9 mouse cellular contexts compared by ENCODE assay signal in the genomic region with DNA sequence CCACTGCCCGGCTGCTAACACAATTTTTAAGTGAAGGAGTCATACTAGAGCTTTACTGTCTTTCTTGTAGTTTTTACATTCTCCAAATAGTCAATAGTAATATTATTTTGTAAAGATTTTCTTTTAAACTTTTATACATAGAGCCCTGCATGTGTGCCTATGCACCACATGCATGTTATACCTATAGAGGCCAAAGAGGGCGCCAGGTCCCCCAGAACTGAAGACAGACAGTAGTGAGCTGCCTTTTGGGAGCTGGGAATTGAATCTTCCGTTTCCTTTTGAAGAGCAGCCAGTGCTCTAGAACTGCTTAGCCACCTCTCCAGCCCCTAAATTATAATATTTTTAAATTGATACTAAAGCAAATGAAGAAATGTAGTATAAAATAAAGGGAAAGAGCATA.
A peak's percentile ranks its signal among the peaks of the same experiment; 100 is the strongest.
DNase-seq lines count a peak whose midpoint lies in the region; ATAC-seq and TF ChIP-seq lines count a peak whose summit lies in the region.
"Had no signal": no experiment of that assay in that cellular context is flagged by ENCODE, and none has a peak within 500 bp of the region (broad histone marks: within the 10 kb centered on the region; RNA-seq: fewer than 3 reads in every experiment).

No protein-coding gene starts in this region.

- H3K27ac ChIP-seq in forebrain, embryonic 16.5 days (ENCODE audit: low read length) = no peak overlapping the region
- H3K27ac ChIP-seq in forebrain, embryonic 10.5 days = no peak overlapping the region
- H3K27ac ChIP-seq in bone marrow, adult 2 months (ENCODE audit: control insufficient read depth, insufficient read depth, low read depth, low read length, poor library complexity) = no peak overlapping the region
- H3K27ac ChIP-seq in stomach, postnatal 0 days (replicated peaks) = no peak overlapping the region
- H3K27ac ChIP-seq in heart, embryonic 12.5 days (ENCODE audit: poor library complexity, severe bottlenecking) = no peak overlapping the region

- H3K27me3 ChIP-seq in forebrain, embryonic 16.5 days (replicated peaks; ENCODE audit: control insufficient read depth, insufficient read depth, low read length) = no peaks in the 10 kb centered on the region
- H3K27me3 ChIP-seq in forebrain, embryonic 10.5 days (ENCODE audit: poor library complexity, severe bottlenecking) = no peaks in the 10 kb centered on the region
- no peaks in the 10 kb centered on the region for H3K27me3 ChIP-seq in stomach, postnatal 0 days (ENCODE audit: control insufficient read depth, insufficient read depth, low read length)
- no peaks in the 10 kb centered on the region for H3K27me3 ChIP-seq in heart, embryonic 12.5 days (replicated peaks)
- H3K27me3 ChIP-seq: Patski had no signal

- TF ChIP-seq CTCF in bone marrow, adult 2 months (IDR thresholded peaks at IDR 0.05; ENCODE audit: control insufficient read depth, insufficient read depth, low read length) = peak; percentile 42; the same call in 1 of the 2 replicates
- TF ChIP-seq CTCF in stomach, postnatal 0 days (IDR thresholded peaks at IDR 0.05; ENCODE audit: low read depth) = peak; percentile 42

- H3K4me1 ChIP-seq in forebrain, embryonic 16.5 days (replicated peaks; ENCODE audit: control insufficient read depth, insufficient read depth, low read length) = peaks cover 3% of the 10 kb centered on the region; the same call in 1 of the 2 replicates
- H3K4me1 ChIP-seq in forebrain, embryonic 10.5 days = no peaks in the 10 kb centered on the region
- H3K4me1 ChIP-seq in bone marrow, adult 2 months (ENCODE audit: control insufficient read depth, insufficient read depth, low read length) = no peaks in the 10 kb centered on the region; the same call in 1 of the 2 replicates
- no peaks in the 10 kb centered on the region for H3K4me1 ChIP-seq in stomach, postnatal 0 days (replicated peaks; ENCODE audit: control insufficient read depth, insufficient read depth)
- H3K4me1 ChIP-seq in heart, embryonic 12.5 days (replicated peaks) = 0 out of 2 replicates have a peak, but pooled peaks cover 8% of the 10 kb centered on the region

- no peak overlapping the region for H3K4me2 ChIP-seq in forebrain, embryonic 16.5 days (ENCODE audit: low read length)
- no peak overlapping the region for H3K4me2 ChIP-seq in stomach, postnatal 0 days (replicated peaks; ENCODE audit: low read depth)
- no peak overlapping the region for H3K4me2 ChIP-seq in heart, embryonic 12.5 days

- no peaks in the 10 kb centered on the region for H3K9me3 ChIP-seq in forebrain, embryonic 16.5 days (ENCODE audit: control insufficient read depth, low read length)
- no peaks in the 10 kb centered on the region for H3K9me3 ChIP-seq in forebrain, embryonic 10.5 days
- no peaks in the 10 kb centered on the region for H3K9me3 ChIP-seq in stomach, postnatal 0 days (ENCODE audit: control insufficient read depth, low read length)
- H3K9me3 ChIP-seq in heart, embryonic 12.5 days (replicated peaks) = no peaks in the 10 kb centered on the region

- H3K9ac ChIP-seq in forebrain, embryonic 16.5 days (replicated peaks; ENCODE audit: low read depth, low read length) = no peak overlapping the region
- no peak overlapping the region for H3K9ac ChIP-seq in stomach, postnatal 0 days (ENCODE audit: low read length)
- H3K9ac ChIP-seq in heart, embryonic 12.5 days = no peak overlapping the region

- TF ChIP-seq POLR2A in bone marrow, adult 2 months (IDR thresholded peaks at IDR 0.05; ENCODE audit: borderline replicate concordance, control insufficient read depth, low read depth, low read length) = no peak

- H3K36me3 ChIP-seq in forebrain, embryonic 16.5 days (ENCODE audit: control insufficient read depth, insufficient read depth) = no peaks in the 10 kb centered on the region
- H3K36me3 ChIP-seq in forebrain, embryonic 10.5 days (replicated peaks) = no peaks in the 10 kb centered on the region
- H3K36me3 ChIP-seq in stomach, postnatal 0 days (ENCODE audit: control insufficient read depth, insufficient read depth, low read length) = no peaks in the 10 kb centered on the region
- no peaks in the 10 kb centered on the region for H3K36me3 ChIP-seq in heart, embryonic 12.5 days

- DNase-seq in forebrain, embryonic 10.5 days (ENCODE audit: extremely low spot score, low spot score) = no peak
- DNase-seq in lung, postnatal 36 days = peak; percentile 27
- DNase-seq in lung, postnatal 10 days = no peak
- DNase-seq in stomach, postnatal 0 days (ENCODE audit: low spot score) = no peak
- DNase-seq in testis, postnatal 14 days (ENCODE audit: low spot score) = no peak

- no peak for TF ChIP-seq EP300 in stomach, postnatal 0 days (optimal IDR thresholded peaks at IDR 0.05)

- no peak overlapping the region for H3K4me3 ChIP-seq in forebrain, embryonic 16.5 days (replicated peaks; ENCODE audit: low read length)
- H3K4me3 ChIP-seq in forebrain, embryonic 10.5 days = no peak overlapping the region
- H3K4me3 ChIP-seq in bone marrow, adult 2 months (replicated peaks; ENCODE audit: control insufficient read depth, low read depth, low read length) = no peak overlapping the region
- no peak overlapping the region for H3K4me3 ChIP-seq in stomach, postnatal 0 days (ENCODE audit: low read depth, low read length)
- H3K4me3 ChIP-seq in heart, embryonic 12.5 days = no peak overlapping the region

- WGBS in forebrain, embryonic 16.5 days = 68% methylated on average over 3 of the region's 3 CpGs
- WGBS in forebrain, embryonic 10.5 days = 72% methylated on average over 3 of the region's 3 CpGs
- WGBS in bone marrow, adult 2 months = 77% methylated on average over 3 of the region's 3 CpGs
- 71% methylated on average over 3 of the region's 3 CpGs for WGBS in stomach, postnatal 0 days
- 62% methylated on average over 3 of the region's 3 CpGs for WGBS in heart, embryonic 12.5 days

- 0 out of 2 replicates have a peak, but pooled peaks have one; percentile 37 for ATAC-seq in forebrain, embryonic 16.5 days
- no peak for ATAC-seq in stomach, postnatal 0 days (ENCODE audit: low FRiP score, low TSS enrichment)
- ATAC-seq in heart, embryonic 12.5 days (ENCODE audit: insufficient number of reproducible peaks, low FRiP score) = no peak
- ATAC-seq: Patski had no signal
